Mouse (Mus musculus): ENCODE measurements around the gene Hist1h2ai. TPM values are rescaled to one million over a fixed set of nuclear protein-coding genes. Genes with fewer than 3 reads are reported as not detected.

The Hist1h2ai gene
- polyA plus RNA-seq, 1 experiment from 2014 or later: 7.5 TPM

Small RNA genes within 50 kb of the gene (microRNA-seq; reads per million reads assigned to microRNA genes)
- not detected for gene Gm44357
- gene Gm44367: not detected
- not detected for gene Gm44454

Other genes starting within 250 kb of the Hist1h2ai start
- 3.0 and 3.7 TPM in 2 replicates for gene Nkapl, start 247.9 kb upstream of the Hist1h2ai start, polyA plus RNA-seq (2014; fragmentation: Nextera tagmentation; extraction: Ambion mirVana)
- gene Zkscan4, start 237.5 kb upstream of the Hist1h2ai start, polyA plus RNA-seq (2014; fragmentation: Nextera tagmentation; extraction: Ambion mirVana): 8.9 and 9.9 TPM in 2 replicates
- not detected in 2 replicates for gene Gm10065, start 237.0 kb upstream of the Hist1h2ai start, polyA plus RNA-seq (2014; fragmentation: Nextera tagmentation; extraction: Ambion mirVana)
- gene AK157302, start 221.2 kb upstream of the Hist1h2ai start, polyA plus RNA-seq (2014; fragmentation: Nextera tagmentation; extraction: Ambion mirVana): 0.25 and 0.42 TPM in 2 replicates
- gene Gm11273, start 215.0 kb upstream of the Hist1h2ai start, polyA plus RNA-seq (2014; fragmentation: Nextera tagmentation; extraction: Ambion mirVana): 5.4 and 6.6 TPM in 2 replicates
- gene Zkscan8, start 185.3 kb upstream of the Hist1h2ai start, polyA plus RNA-seq (2014; fragmentation: Nextera tagmentation; extraction: Ambion mirVana): 7.4 and 8.0 TPM in 2 replicates
- 0.08 and 0.21 TPM in 2 replicates for gene Olfr1366, start 173.6 kb upstream of the Hist1h2ai start, polyA plus RNA-seq (2014; fragmentation: Nextera tagmentation; extraction: Ambion mirVana)
- gene Olfr1535, start 156.5 kb upstream of the Hist1h2ai start, polyA plus RNA-seq (2014; fragmentation: Nextera tagmentation; extraction: Ambion mirVana): 0.04 TPM in 1 of 2 replicates, not detected in the other
- not detected in 2 replicates for gene Olfr1364, start 134.7 kb upstream of the Hist1h2ai start, polyA plus RNA-seq (2014; fragmentation: Nextera tagmentation; extraction: Ambion mirVana)
- not detected in 2 replicates for gene Olfr1362, start 102.4 kb upstream of the Hist1h2ai start, polyA plus RNA-seq (2014; fragmentation: Nextera tagmentation; extraction: Ambion mirVana)
- gene Olfr11, start 73.9 kb upstream of the Hist1h2ai start, polyA plus RNA-seq (2014; fragmentation: Nextera tagmentation; extraction: Ambion mirVana): not detected in 2 replicates
- gene Olfr1361, start 53.0 kb upstream of the Hist1h2ai start, polyA plus RNA-seq (2014; fragmentation: Nextera tagmentation; extraction: Ambion mirVana): not detected in 2 replicates
- not detected in 2 replicates for gene Olfr1360, start 39.0 kb upstream of the Hist1h2ai start, polyA plus RNA-seq (2014; fragmentation: Nextera tagmentation; extraction: Ambion mirVana)
- not detected in 2 replicates for gene Olfr1359, start 18.3 kb upstream of the Hist1h2ai start, polyA plus RNA-seq (2014; fragmentation: Nextera tagmentation; extraction: Ambion mirVana)
- not detected in 2 replicates for gene Hist1h2bl, start 279 bp upstream of the Hist1h2ai start, polyA plus RNA-seq (2014; fragmentation: Nextera tagmentation; extraction: Ambion mirVana)
- gene Hist1h3h, start 1.2 kb downstream of the Hist1h2ai start, polyA plus RNA-seq (2014; fragmentation: Nextera tagmentation; extraction: Ambion mirVana): 2.4 and 3.2 TPM in 2 replicates
- gene Hist1h2bm, start 5.6 kb downstream of the Hist1h2ai start, polyA plus RNA-seq (2014; fragmentation: Nextera tagmentation; extraction: Ambion mirVana): 1.4 TPM in 2 replicates
- 0.33 and 0.64 TPM in 2 replicates for gene Hist1h4j, start 18.6 kb downstream of the Hist1h2ai start, polyA plus RNA-seq (2014; fragmentation: Nextera tagmentation; extraction: Ambion mirVana)
- 2.0 and 2.7 TPM in 2 replicates for gene Hist1h4k, start 34.1 kb downstream of the Hist1h2ai start, polyA plus RNA-seq (2014; fragmentation: Nextera tagmentation; extraction: Ambion mirVana)
- gene Hist1h2ak, start 37.4 kb downstream of the Hist1h2ai start, polyA plus RNA-seq (2014; fragmentation: Nextera tagmentation; extraction: Ambion mirVana): 2.4 and 3.4 TPM in 2 replicates
- gene Hist1h2bn, start 37.7 kb downstream of the Hist1h2ai start, polyA plus RNA-seq (2014; fragmentation: Nextera tagmentation; extraction: Ambion mirVana): not detected in 2 replicates
- 1.6 and 1.7 TPM in 2 replicates for gene Hist1h1b, start 64.2 kb downstream of the Hist1h2ai start, polyA plus RNA-seq (2014; fragmentation: Nextera tagmentation; extraction: Ambion mirVana)
- gene Hist1h3i, start 66.9 kb downstream of the Hist1h2ai start, polyA plus RNA-seq (2014; fragmentation: Nextera tagmentation; extraction: Ambion mirVana): 37.4 and 39.0 TPM in 2 replicates
- 1.3 TPM in 1 of 2 replicates, not detected in the other for gene Hist1h2an, start 70.8 kb downstream of the Hist1h2ai start, polyA plus RNA-seq (2014; fragmentation: Nextera tagmentation; extraction: Ambion mirVana)
- gene Hist1h2bp, start 71.0 kb downstream of the Hist1h2ai start, polyA plus RNA-seq (2014; fragmentation: Nextera tagmentation; extraction: Ambion mirVana): 0.82 and 1.1 TPM in 2 replicates
- 3.5 and 3.6 TPM in 2 replicates for gene Hist1h2bq, start 93.8 kb downstream of the Hist1h2ai start, polyA plus RNA-seq (2014; fragmentation: Nextera tagmentation; extraction: Ambion mirVana)
- gene Hist1h2ao, start 94.0 kb downstream of the Hist1h2ai start, polyA plus RNA-seq (2014; fragmentation: Nextera tagmentation; extraction: Ambion mirVana): not detected in 2 replicates
- gene Hist1h4m, start 95.3 kb downstream of the Hist1h2ai start, polyA plus RNA-seq (2014; fragmentation: Nextera tagmentation; extraction: Ambion mirVana): not detected in 2 replicates
- 5.5 and 8.9 TPM in 2 replicates for gene Hist1h4n, start 115.8 kb downstream of the Hist1h2ai start, polyA plus RNA-seq (2014; fragmentation: Nextera tagmentation; extraction: Ambion mirVana)
- gene Hist1h2ap, start 117.1 kb downstream of the Hist1h2ai start, polyA plus RNA-seq (2014; fragmentation: Nextera tagmentation; extraction: Ambion mirVana): 574 and 576 TPM in 2 replicates
- 3.8 TPM in 2 replicates for gene Hist1h2br, start 117.3 kb downstream of the Hist1h2ai start, polyA plus RNA-seq (2014; fragmentation: Nextera tagmentation; extraction: Ambion mirVana)
- 14.9 and 18.2 TPM in 2 replicates for gene Zfp184, start 228.7 kb downstream of the Hist1h2ai start, polyA plus RNA-seq (2014; fragmentation: Nextera tagmentation; extraction: Ambion mirVana)

Data from hindbrain, embryonic 14.5 days (tissue).